Comparison of ENCODE assay signal across 19 mouse cellular contexts in the genomic region with DNA sequence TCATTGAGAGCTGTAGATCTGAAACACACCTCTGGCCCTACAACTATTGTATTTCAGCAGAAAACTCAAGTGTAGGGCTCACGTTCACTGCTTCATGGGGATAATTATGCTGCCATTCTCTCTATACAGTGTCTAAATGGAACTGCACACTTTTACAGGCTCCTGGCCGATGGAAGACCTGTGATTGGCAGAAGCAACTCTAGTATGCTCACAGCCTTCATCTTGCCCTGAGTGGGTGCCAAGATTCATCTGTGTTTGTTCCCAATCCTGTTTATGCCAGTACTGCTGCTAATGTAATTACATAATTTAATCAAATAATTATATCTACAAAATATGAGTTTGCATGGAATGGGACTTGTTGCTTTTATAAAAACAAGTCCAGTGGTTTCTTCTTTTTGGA.
DNase-seq lines count a peak whose midpoint lies in the region; ATAC-seq and TF ChIP-seq lines count a peak whose summit lies in the region.
"Had no signal": no experiment of that assay in that cellular context is flagged by ENCODE, and none has a peak within 500 bp of the region (broad histone marks: within the 10 kb centered on the region; RNA-seq: fewer than 3 reads in every experiment).

No protein-coding gene starts in this region.

- 0 out of 2 replicates have a peak, but pooled peaks cover 6% of the 10 kb centered on the region for H3K4me1 ChIP-seq in forebrain, embryonic 14.5 days (ENCODE audit: control insufficient read depth, insufficient read depth, low read length)
- H3K4me1 ChIP-seq in forebrain, embryonic 11.5 days (replicated peaks; ENCODE audit: control insufficient read depth, insufficient read depth, low read length): no peaks in the 10 kb centered on the region
- H3K4me1 ChIP-seq in hindbrain, postnatal 0 days (ENCODE audit: insufficient read depth, low read length): no peaks in the 10 kb centered on the region; the same call in 1 of the 2 replicates
- H3K4me1 ChIP-seq in hindbrain, embryonic 12.5 days: no peaks in the 10 kb centered on the region
- H3K4me1 ChIP-seq: heart, embryonic 15.5 days; hindbrain, embryonic 10.5 days; intestine, embryonic 15.5 days had no signal

- H3K79me2 ChIP-seq in myocyte (ENCODE audit: control insufficient read depth, insufficient read depth): no peaks in the 10 kb centered on the region

- no peak overlapping the region for H3ac ChIP-seq in myocyte (ENCODE audit: control insufficient read depth, insufficient read length)

- TF ChIP-seq CTCF in hindbrain, postnatal 0 days (IDR thresholded peaks at IDR 0.05; ENCODE audit: low read depth): no peak

- no peak overlapping the region for H3K9ac ChIP-seq in forebrain, embryonic 14.5 days (ENCODE audit: low read length)
- H3K9ac ChIP-seq in forebrain, embryonic 11.5 days (ENCODE audit: low read length): no peak overlapping the region
- H3K9ac ChIP-seq in hindbrain, postnatal 0 days (replicated peaks; ENCODE audit: low read length): no peak overlapping the region
- H3K9ac ChIP-seq in hindbrain, embryonic 12.5 days: no peak overlapping the region
- H3K9ac ChIP-seq: embryonic facial prominence, embryonic 13.5 days; heart, embryonic 15.5 days; intestine, embryonic 15.5 days had no signal

- no peak for TF ChIP-seq POLR2A in myocyte (IDR thresholded peaks at IDR 0.05; ENCODE audit: insufficient read length, low read depth)

- no peaks in the 10 kb centered on the region for H3K27me3 ChIP-seq in forebrain, embryonic 14.5 days (replicated peaks; ENCODE audit: control insufficient read depth, insufficient read depth, low read length)
- H3K27me3 ChIP-seq in forebrain, embryonic 11.5 days (ENCODE audit: control insufficient read depth, insufficient read depth, low read length): no peaks in the 10 kb centered on the region
- H3K27me3 ChIP-seq in hindbrain, postnatal 0 days (ENCODE audit: insufficient read depth, low read length): no peaks in the 10 kb centered on the region
- no peaks in the 10 kb centered on the region for H3K27me3 ChIP-seq in hindbrain, embryonic 12.5 days
- no peaks in the 10 kb centered on the region for H3K27me3 ChIP-seq in myocyte (ENCODE audit: control insufficient read depth, insufficient read depth, insufficient read length)
- H3K27me3 ChIP-seq: embryonic facial prominence, embryonic 13.5 days; heart, embryonic 15.5 days; intestine, embryonic 15.5 days had no signal

- ATAC-seq in forebrain, embryonic 14.5 days: peak; percentile 82
- ATAC-seq in forebrain, embryonic 11.5 days (replicated peaks; ENCODE audit: low FRiP score): no peak
- 0 out of 2 replicates have a peak, but pooled peaks have one; percentile 32 for ATAC-seq in hindbrain, postnatal 0 days
- no peak for ATAC-seq in hindbrain, embryonic 12.5 days (ENCODE audit: low FRiP score)
- ATAC-seq: intestine, embryonic 15.5 days had no signal

- WGBS in forebrain, embryonic 14.5 days: 32% methylated on average over 2 of the region's 2 CpGs
- 86% methylated on average over 2 of the region's 2 CpGs for WGBS in forebrain, embryonic 11.5 days
- 30% methylated on average over 2 of the region's 2 CpGs for WGBS in hindbrain, postnatal 0 days
- 72% methylated on average over 2 of the region's 2 CpGs for WGBS in hindbrain, embryonic 12.5 days

- no peaks in the 10 kb centered on the region for H3K9me3 ChIP-seq in forebrain, embryonic 14.5 days (replicated peaks; ENCODE audit: control insufficient read depth, low read length)
- H3K9me3 ChIP-seq in forebrain, embryonic 11.5 days (ENCODE audit: control insufficient read depth, low read length): no peaks in the 10 kb centered on the region
- no peaks in the 10 kb centered on the region for H3K9me3 ChIP-seq in hindbrain, postnatal 0 days (ENCODE audit: low read length)
- H3K9me3 ChIP-seq in hindbrain, embryonic 12.5 days (replicated peaks): no peaks in the 10 kb centered on the region
- H3K9me3 ChIP-seq: embryonic facial prominence, embryonic 13.5 days; heart, embryonic 15.5 days; hindbrain, embryonic 10.5 days; intestine, embryonic 15.5 days had no signal

- DNase-seq in cerebellum, postnatal 10 days: peak; percentile 30 to 38
- no peak for DNase-seq in cerebellum, adult 11 months
- DNase-seq in forebrain, embryonic 14.5 days (ENCODE audit: low spot score): peak; percentile 40
- no peak for DNase-seq in forebrain, embryonic 11.5 days (ENCODE audit: low spot score)
- DNase-seq in hindbrain, postnatal 0 days (ENCODE audit: low spot score): no peak
- DNase-seq in urinary bladder, postnatal 36 days (ENCODE audit: low spot score in 2 of 2): no peak
- DNase-seq: adrenal gland, adult 2 months; adrenal gland, postnatal 25 days; gastrocnemius, postnatal 14 days; heart, adult 2 months; heart, postnatal 14 days; kidney, adult 18-20 months had no signal

- H3K4me3 ChIP-seq in forebrain, embryonic 14.5 days (ENCODE audit: low read depth, low read length): no peak overlapping the region
- H3K4me3 ChIP-seq in forebrain, embryonic 11.5 days (ENCODE audit: low read depth, low read length): no peak overlapping the region
- no peak overlapping the region for H3K4me3 ChIP-seq in hindbrain, postnatal 0 days (ENCODE audit: low read length)
- H3K4me3 ChIP-seq in hindbrain, embryonic 12.5 days: no peak overlapping the region
- no peak overlapping the region for H3K4me3 ChIP-seq in myocyte
- H3K4me3 ChIP-seq: embryonic facial prominence, embryonic 13.5 days; heart, adult 2 months; heart, embryonic 15.5 days; hindbrain, embryonic 10.5 days; intestine, embryonic 15.5 days had no signal

- H3K27ac ChIP-seq in forebrain, embryonic 14.5 days (ENCODE audit: low read depth, low read length): no peak overlapping the region
- H3K27ac ChIP-seq in forebrain, embryonic 11.5 days (ENCODE audit: low read depth, low read length): no peak overlapping the region
- no peak overlapping the region for H3K27ac ChIP-seq in hindbrain, postnatal 0 days
- H3K27ac ChIP-seq in hindbrain, embryonic 12.5 days: no peak overlapping the region
- H3K27ac ChIP-seq: embryonic facial prominence, embryonic 13.5 days; heart, adult 2 months; heart, embryonic 15.5 days; hindbrain, embryonic 10.5 days; intestine, embryonic 15.5 days had no signal

- H3K4me2 ChIP-seq in forebrain, embryonic 14.5 days (ENCODE audit: low read length): no peak overlapping the region
- no peak overlapping the region for H3K4me2 ChIP-seq in forebrain, embryonic 11.5 days (ENCODE audit: low read depth, low read length, severe bottlenecking)
- no peak overlapping the region for H3K4me2 ChIP-seq in hindbrain, postnatal 0 days (ENCODE audit: low read depth, low read length)
- no peak overlapping the region for H3K4me2 ChIP-seq in hindbrain, embryonic 12.5 days (replicated peaks)
- peak overlapping the region; percentile 24 for H3K4me2 ChIP-seq in myocyte (ENCODE audit: low read depth)
- H3K4me2 ChIP-seq: embryonic facial prominence, embryonic 13.5 days; heart, embryonic 11.5 days; heart, embryonic 15.5 days; intestine, embryonic 15.5 days had no signal

- H3K36me3 ChIP-seq in forebrain, embryonic 14.5 days (ENCODE audit: control insufficient read depth, insufficient read depth, low read length): no peaks in the 10 kb centered on the region
- H3K36me3 ChIP-seq in forebrain, embryonic 11.5 days (ENCODE audit: control insufficient read depth, insufficient read depth, low read length): no peaks in the 10 kb centered on the region
- no peaks in the 10 kb centered on the region for H3K36me3 ChIP-seq in hindbrain, postnatal 0 days (ENCODE audit: insufficient read depth, low read length)
- H3K36me3 ChIP-seq in hindbrain, embryonic 12.5 days: no peaks in the 10 kb centered on the region
- no peaks in the 10 kb centered on the region for H3K36me3 ChIP-seq in myocyte (ENCODE audit: control insufficient read depth, insufficient read depth)
- H3K36me3 ChIP-seq: embryonic facial prominence, embryonic 13.5 days; heart, embryonic 15.5 days; hindbrain, embryonic 10.5 days; intestine, embryonic 15.5 days had no signal

TF ChIP-seq in myocyte, 11 proteins besides CTCF, POLR2A, EP300 and RAD21:
- TF ChIP-seq TCF12 (IDR thresholded peaks at IDR 0.05; ENCODE audit: insufficient read depth, poor library complexity, severe bottlenecking) (no peak), USF1 (IDR thresholded peaks at IDR 0.05; ENCODE audit: low read depth) (no peak), MAX (IDR thresholded peaks at IDR 0.05; ENCODE audit: low read depth) (no peak), POLR2AphosphoS2 (IDR thresholded peaks at IDR 0.05; ENCODE audit: insufficient read length, low read depth) (no peak), E2F4 (IDR thresholded peaks at IDR 0.05; ENCODE audit: insufficient read depth) (no peak)

Comparison
In these comparisons a context has a peak if more than half of its experiments do, and no peak if none do; other contexts are left out.
1. DNase-seq: peak in cerebellum, postnatal 10 days (2 of 2) and forebrain, embryonic 14.5 days (single experiment); none in cerebellum, adult 11 months (single experiment), forebrain, embryonic 11.5 days (single experiment), hindbrain, postnatal 0 days (single experiment) and urinary bladder, postnatal 36 days (0 of 2).
2. ATAC-seq: peak in forebrain, embryonic 14.5 days (single experiment) and hindbrain, postnatal 0 days (single experiment); none in forebrain, embryonic 11.5 days (single experiment) and hindbrain, embryonic 12.5 days (single experiment).